Mouse (Mus musculus) heart, embryonic 10.5 days (tissue): ENCODE measurements around the gene Atp6v0a1. TPM values are rescaled to one million over a fixed set of nuclear protein-coding genes. Genes with fewer than 3 reads are reported as not detected.

Experiments used
- DNase-seq: peaks from one replicate; pipeline ENCODE4 v3.0.0-alpha.2; 2017; ENCODE audit warnings: low spot score
- H3K27ac ChIP-seq: fragments of 300-500 bp; sonication (generic); 2 replicates; pipeline ENCODE4 v1.5.1; 2016; ENCODE audit warnings: mild to moderate bottlenecking
- H3K27me3 ChIP-seq: fragments of 300-500 bp; sonication (generic); 2 replicates; pipeline ENCODE4 v1.6.1; 2016; ENCODE audit warnings: mild to moderate bottlenecking; ENCODE audit not compliant: poor library complexity, insufficient read depth, severe bottlenecking
- H3K36me3 ChIP-seq: fragments of 300-500 bp; sonication (generic); 2 replicates; pipeline ENCODE4 v1.6.1; 2016; ENCODE audit warnings: mild to moderate bottlenecking, moderate library complexity
- H3K4me1 ChIP-seq: fragments of 300-500 bp; sonication (generic); 2 replicates; pipeline ENCODE4 v1.6.1; 2016; ENCODE audit warnings: mild to moderate bottlenecking
- H3K4me3 ChIP-seq: fragments of 300-500 bp; sonication (generic); 2 replicates; pipeline ENCODE4 v1.5.1; 2016; ENCODE audit warnings: mild to moderate bottlenecking, moderate library complexity
- H3K9me3 ChIP-seq: fragments of 300-500 bp; sonication (generic); 2 replicates; pipeline ENCODE4 v1.6.1; 2016; ENCODE audit warnings: mild to moderate bottlenecking, moderate library complexity
- WGBS: fragments of 180-500 bp; shearing (Covaris S2); methylation state at CpG from one replicate; pipeline ENCODE4 v1.1.7; 2016; 5-methylcytosine and 5-hydroxymethylcytosine counted together
- polyA plus RNA-seq: library from polyadenylated mRNA; unstranded; fragments of >200 nt; fragmentation: Nextera tagmentation; extraction: Ambion mirVana; gene quantifications from 2 replicates; pipeline ENCODE4 v1.2.1, GENCODE M21; 2016

Atp6v0a1 gene
- polyA plus RNA-seq, 1 experiment from 2014 or later, result 54.4 TPM

DNA sequence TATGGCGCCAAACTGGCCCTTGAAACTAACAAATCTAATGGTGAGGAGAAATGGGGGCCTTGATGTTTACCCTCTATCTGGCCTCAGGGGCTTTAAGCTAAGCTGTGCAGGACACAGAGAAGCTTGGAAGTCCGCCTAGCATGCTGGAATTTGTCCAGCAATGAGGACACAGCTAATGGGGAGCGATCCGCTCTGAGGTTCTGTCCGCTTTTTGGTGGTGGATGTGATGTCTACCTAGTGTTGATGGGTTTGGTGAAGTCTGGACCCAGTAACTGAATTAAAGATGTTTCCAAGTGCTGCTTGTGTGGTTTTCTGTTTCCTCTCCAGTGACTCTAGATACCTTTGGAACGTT lies 77.0 kb downstream of the Atp6v0a1 start:
- Histone ChIP-seq H3K27me3 (peaks cover 4% of the 10 kb centered on the region), H3K9me3 (no peaks in the 10 kb centered on the region), H3K36me3 (peaks cover 43% of the 10 kb centered on the region), H3K4me3 (peak overlapping the region; percentile 95), H3K27ac (peak overlapping the region; percentile 92), H3K4me1 (peaks cover 60% of the 10 kb centered on the region)
- 81% methylated on average over 6 of the region's 6 CpGs for WGBS
- DNase-seq, result no peak

DNA sequence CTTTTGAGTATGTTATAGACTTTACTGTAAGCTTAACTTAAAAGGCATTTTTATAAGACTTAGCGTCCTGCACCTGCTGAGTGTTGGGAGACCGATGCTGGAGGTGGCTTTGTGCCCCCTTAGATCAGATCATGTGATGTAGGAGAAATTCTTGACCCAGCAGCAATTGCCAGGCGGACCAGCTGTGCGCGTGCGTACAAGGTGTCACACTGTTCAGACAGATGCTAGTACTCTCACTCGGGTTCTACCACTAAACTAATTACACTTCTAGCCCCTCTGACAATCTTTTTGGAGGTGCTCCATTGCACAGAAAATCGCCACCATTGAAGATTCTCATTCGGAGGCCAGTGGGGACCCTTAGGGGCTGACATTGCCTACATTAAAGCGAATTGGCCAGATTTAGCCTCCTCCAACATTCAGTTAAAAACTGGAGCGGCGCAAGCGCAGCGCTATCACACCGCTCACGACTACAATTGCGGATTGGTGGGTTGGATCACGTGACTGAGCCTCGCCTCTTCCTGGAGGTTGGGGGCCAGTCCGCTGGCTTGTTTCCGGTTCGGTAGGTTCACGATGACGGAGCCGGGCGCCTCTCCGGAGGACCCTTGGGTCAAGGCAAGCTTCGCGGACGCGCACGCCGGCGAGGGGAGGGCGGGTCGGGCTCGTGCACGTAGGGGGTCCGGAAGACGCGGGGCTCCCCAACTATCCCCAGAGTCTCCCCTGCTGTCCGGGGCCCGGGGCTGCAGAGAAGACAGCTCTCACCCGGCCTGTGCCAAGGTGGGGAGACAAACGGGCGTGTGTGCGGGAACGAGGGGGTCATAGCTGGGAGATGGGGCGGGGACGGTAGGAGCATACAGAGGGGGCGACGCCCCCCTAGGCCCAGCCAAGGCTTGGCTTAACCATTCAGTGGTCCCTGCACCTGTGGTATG lies 77.8 kb downstream of the Atp6v0a1 start, which contains the start of gene Mlx:
Gene Mlx (plus strand): TSS at position 522 of the 926 bp plus-strand sequence.
- Histone ChIP-seq H3K27me3 (no peaks in the 10 kb centered on the region), H3K4me3 (peak within 1 kb of the TSS; percentile 95), H3K9me3 (no peaks in the 10 kb centered on the region), H3K36me3 (peaks cover 50% of the 10 kb centered on the region), H3K4me1 (peaks cover 54% of the 10 kb centered on the region), H3K27ac (peak within 1 kb of the TSS; percentile 92)
- peak; percentile 95 for DNase-seq
- 2% methylated on average over 52 of the region's 52 CpGs for WGBS

DNA sequence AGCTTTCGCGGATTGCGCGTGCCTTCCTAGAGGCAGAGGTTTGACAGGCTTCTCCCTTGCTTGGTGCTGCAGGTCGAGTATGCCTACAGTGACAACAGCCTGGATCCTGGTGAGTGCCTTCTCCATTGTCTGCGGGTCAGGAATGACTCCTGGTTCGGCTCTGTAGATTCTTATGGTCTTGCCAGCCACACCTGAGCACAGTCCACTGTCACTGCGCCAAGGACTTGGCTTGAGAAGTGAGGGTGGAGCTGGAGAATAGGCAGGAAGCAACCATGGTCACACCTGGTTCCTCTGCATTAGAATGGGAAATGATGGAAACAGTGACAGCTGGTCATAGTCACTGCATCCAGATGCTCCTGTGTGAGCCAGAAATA lies 78.4 kb downstream of the Atp6v0a1 start:
- Histone ChIP-seq H3K4me3 (peak overlapping the region; percentile 95), H3K27ac (peak overlapping the region; percentile 92), H3K36me3 (peaks cover 56% of the 10 kb centered on the region), H3K4me1 (peaks cover 54% of the 10 kb centered on the region), H3K27me3 (no peaks in the 10 kb centered on the region), H3K9me3 (no peaks in the 10 kb centered on the region)
- DNase-seq, result no peak
- WGBS, result 10% methylated on average over 8 of the region's 8 CpGs

- Histone ChIP-seq H3K27ac (no peak overlapping the region), H3K9me3 (no peaks in the 10 kb centered on the region), H3K27me3 (no peaks in the 10 kb centered on the region), H3K36me3 (peaks cover 67% of the 10 kb centered on the region), H3K4me1 (peaks cover 44% of the 10 kb centered on the region), H3K4me3 (0 out of 2 replicates have a peak overlapping the region, but pooled peaks have one; percentile 1)
- no peak for DNase-seq
- WGBS, result 93% methylated on average over 1 of the region's 1 CpGs
Measured at GRCm38 (mm10) chr11:101089931-101090330, 80.7 kb downstream of the Atp6v0a1 start.

GRCm38 (mm10) chr11:101094930-101095313 lies 85.7 kb downstream of the Atp6v0a1 start:
- peaks cover 74% of the 10 kb centered on the region for H3K36me3 ChIP-seq
- H3K4me3 ChIP-seq, result peak overlapping the region; percentile 83
- under 1% methylated on average over 18 of the region's 18 CpGs for WGBS
- peak overlapping the region; percentile 94 for H3K27ac ChIP-seq
- H3K4me1 ChIP-seq, result peaks cover 21% of the 10 kb centered on the region
- H3K9me3 ChIP-seq, result no peaks in the 10 kb centered on the region
- H3K27me3 ChIP-seq, result no peaks in the 10 kb centered on the region
- DNase-seq, result no peak

GRCm38 (mm10) chr11:101095314-101096024 lies 86.2 kb downstream of the Atp6v0a1 start, which contains the start of gene Psmc3ip:
Gene Psmc3ip, minus strand, starts transcription at chr11:101095436.
- peaks cover 21% of the 10 kb centered on the region for H3K4me1 ChIP-seq
- H3K27me3 ChIP-seq, result no peaks in the 10 kb centered on the region
- WGBS, result under 1% methylated on average over 43 of the region's 43 CpGs
- peak within 1 kb of the TSS; percentile 83 for H3K4me3 ChIP-seq
- peaks cover 74% of the 10 kb centered on the region for H3K36me3 ChIP-seq
- DNase-seq, result peak; percentile 98
- H3K9me3 ChIP-seq, result no peaks in the 10 kb centered on the region
- H3K27ac ChIP-seq, result peak within 1 kb of the TSS; percentile 94

DNA sequence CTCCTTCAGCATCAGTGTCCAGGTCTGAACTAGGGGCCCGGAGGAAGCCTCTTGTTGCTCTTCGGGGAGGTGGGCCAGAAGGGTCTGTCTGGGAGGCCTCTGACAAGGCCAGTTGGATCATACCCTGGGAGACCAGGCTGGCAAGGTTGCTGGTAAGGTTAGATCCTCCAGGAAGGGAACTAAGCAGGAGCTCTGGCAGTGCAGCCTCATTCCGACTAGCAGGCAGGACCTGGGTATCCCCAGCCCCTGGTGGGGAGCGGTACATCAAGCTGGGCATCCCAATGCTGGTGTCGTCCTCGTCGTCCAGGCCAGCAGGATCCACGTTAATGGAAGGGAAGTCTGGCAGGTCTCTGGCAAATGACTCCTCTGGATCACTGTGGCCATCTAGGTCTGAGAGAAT lies 89.0 kb downstream of the Atp6v0a1 start:
- Histone ChIP-seq H3K27ac (no peak overlapping the region), H3K4me3 (no peak overlapping the region), H3K27me3 (no peaks in the 10 kb centered on the region), H3K36me3 (peaks cover 71% of the 10 kb centered on the region), H3K9me3 (no peaks in the 10 kb centered on the region), H3K4me1 (peaks cover 21% of the 10 kb centered on the region)
- DNase-seq, result no peak
- WGBS, result 95% methylated on average over 8 of the region's 8 CpGs

GRCm38 (mm10) chr11:101103011-101103410 lies 93.8 kb downstream of the Atp6v0a1 start:
- 88% methylated on average over 5 of the region's 5 CpGs for WGBS
- no peaks in the 10 kb centered on the region for H3K27me3 ChIP-seq
- no peaks in the 10 kb centered on the region for H3K4me1 ChIP-seq
- H3K4me3 ChIP-seq, result no peak overlapping the region
- peaks cover 71% of the 10 kb centered on the region for H3K36me3 ChIP-seq
- H3K9me3 ChIP-seq, result no peaks in the 10 kb centered on the region
- no peak overlapping the region for H3K27ac ChIP-seq
- no peak for DNase-seq

DNA sequence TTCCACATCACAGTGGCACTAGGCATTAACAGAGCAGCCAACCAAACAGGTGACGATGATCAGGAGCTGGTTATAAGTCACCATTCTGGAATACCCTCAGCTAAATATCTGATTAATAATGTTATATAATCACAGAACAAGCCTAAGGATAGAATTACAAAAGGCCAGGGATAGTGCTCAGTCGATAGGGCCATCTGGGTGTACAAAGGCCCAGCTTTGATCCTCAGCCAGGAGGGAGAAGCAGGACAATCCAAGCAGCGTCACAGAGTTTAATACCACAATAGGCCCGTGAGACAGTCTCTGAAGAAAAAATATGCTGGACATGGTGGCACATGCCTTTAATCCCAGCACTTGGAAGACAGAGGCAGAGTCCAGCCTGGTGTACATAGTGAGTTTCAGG lies 100.1 kb downstream of the Atp6v0a1 start:
- no peak overlapping the region for H3K27ac ChIP-seq
- H3K27me3 ChIP-seq, result no peaks in the 10 kb centered on the region
- no peaks in the 10 kb centered on the region for H3K9me3 ChIP-seq
- no peaks in the 10 kb centered on the region for H3K4me1 ChIP-seq
- DNase-seq, result no peak
- H3K4me3 ChIP-seq, result no peak overlapping the region
- WGBS, result 91% methylated on average over 4 of the region's 4 CpGs
- peaks cover 30% of the 10 kb centered on the region for H3K36me3 ChIP-seq

DNA sequence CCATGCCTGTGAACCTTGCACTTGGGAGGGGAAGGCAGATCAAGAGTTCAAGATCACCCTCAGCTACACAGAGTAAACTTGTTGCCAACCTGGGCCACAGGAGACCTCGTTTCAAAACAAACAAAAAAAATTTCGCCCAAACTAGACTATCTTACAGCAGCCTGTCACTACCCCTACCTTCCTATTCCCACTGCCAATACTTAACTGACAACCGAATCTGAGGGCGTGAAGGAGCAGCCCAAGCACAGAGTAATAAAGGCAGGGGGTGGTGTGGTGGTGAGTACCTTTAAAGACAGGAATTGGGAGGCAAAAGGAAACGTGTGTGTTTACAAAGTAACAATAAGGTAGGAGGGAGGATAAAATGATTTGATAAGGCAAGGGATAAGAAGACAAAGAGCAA lies 101.5 kb downstream of the Atp6v0a1 start:
- WGBS, result 61% methylated on average over 5 of the region's 5 CpGs
- Histone ChIP-seq H3K36me3 (peaks cover 19% of the 10 kb centered on the region; the same call in 1 of the 2 replicates), H3K4me1 (peaks cover 3% of the 10 kb centered on the region; the same call in 1 of the 2 replicates), H3K9me3 (no peaks in the 10 kb centered on the region), H3K27me3 (no peaks in the 10 kb centered on the region), H3K4me3 (no peak overlapping the region), H3K27ac (no peak overlapping the region)
- DNase-seq, result no peak

- Histone ChIP-seq H3K27me3 (no peaks in the 10 kb centered on the region), H3K9me3 (no peaks in the 10 kb centered on the region), H3K27ac (no peak overlapping the region), H3K4me3 (no peak overlapping the region), H3K36me3 (peaks cover 17% of the 10 kb centered on the region; the same call in 1 of the 2 replicates), H3K4me1 (peaks cover 5% of the 10 kb centered on the region; the same call in 1 of the 2 replicates)
- 92% methylated on average over 4 of the region's 4 CpGs for WGBS
- no peak for DNase-seq
Measured at GRCm38 (mm10) chr11:101111178-101111577, 101.9 kb downstream of the Atp6v0a1 start.

GRCm38 (mm10) chr11:101112186-101112585 lies 102.9 kb downstream of the Atp6v0a1 start:
- Histone ChIP-seq H3K4me3 (no peak overlapping the region), H3K4me1 (peaks cover 5% of the 10 kb centered on the region; the same call in 1 of the 2 replicates), H3K36me3 (peaks cover 24% of the 10 kb centered on the region; the same call in 1 of the 2 replicates), H3K27ac (no peak overlapping the region), H3K9me3 (no peaks in the 10 kb centered on the region), H3K27me3 (no peaks in the 10 kb centered on the region)
- DNase-seq, result no peak
- WGBS, result 89% methylated on average over 3 of the region's 3 CpGs
